ENCODE assay signal across 9 mouse cellular contexts in genomic region chr10:8761656-8762055, GRCm38 (mm10).
A peak's percentile ranks its signal among the peaks of the same experiment; 100 is the strongest.
DNase-seq lines count a peak whose midpoint lies in the region; ATAC-seq lines count a peak whose summit lies in the region.
"Had no signal": no experiment of that assay in that cellular context is flagged by ENCODE, and none has a peak within 500 bp of the region (broad histone marks: within the 10 kb centered on the region; RNA-seq: fewer than 3 reads in every experiment).

No protein-coding gene starts in this region.

- WGBS in heart, embryonic 12.5 days, result 65% methylated on average over 9 of the region's 9 CpGs
- WGBS in limb, embryonic 13.5 days, result 58% methylated on average over 9 of the region's 9 CpGs

- DNase-seq in heart, postnatal 14 days, result no peak
- DNase-seq in right cerebral cortex, adult 2 months (ENCODE audit: low spot score in 2 of 2), result peak; percentile 61 to 66
- DNase-seq in right cerebral cortex, postnatal 4 days, result no peak
- peak; percentile 60 for DNase-seq in telencephalon, adult 2 months (ENCODE audit: low read depth, low spot score)
- no peak for DNase-seq in gastrocnemius, adult 8-10 months (ENCODE audit: low spot score in 2 of 2)
- no peak for DNase-seq in cerebellum, adult 8-10 months
- DNase-seq: cerebellum, adult 11 months had no signal

- intact Hi-C loops in heart, postnatal 14 days (cut with DNase I), result no loop called here

- H3K9me3 ChIP-seq in heart, embryonic 12.5 days (replicated peaks), result no peaks in the 10 kb centered on the region
- no peaks in the 10 kb centered on the region for H3K9me3 ChIP-seq in limb, embryonic 13.5 days

- peak overlapping the region; percentile 70 for H3K4me2 ChIP-seq in heart, embryonic 12.5 days
- H3K4me2 ChIP-seq in limb, embryonic 13.5 days (replicated peaks), result peak overlapping the region; percentile 59

- no peaks in the 10 kb centered on the region for H3K27me3 ChIP-seq in heart, embryonic 12.5 days (replicated peaks)
- H3K27me3 ChIP-seq in limb, embryonic 13.5 days, result no peaks in the 10 kb centered on the region

- H3K36me3 ChIP-seq in heart, embryonic 12.5 days, result no peaks in the 10 kb centered on the region; the same call in 1 of the 2 replicates
- H3K36me3 ChIP-seq in limb, embryonic 13.5 days, result no peaks in the 10 kb centered on the region

- H3K4me3 ChIP-seq in heart, embryonic 12.5 days, result peak overlapping the region; percentile 35
- peak overlapping the region; percentile 35 for H3K4me3 ChIP-seq in limb, embryonic 13.5 days

- ATAC-seq in heart, embryonic 12.5 days (ENCODE audit: insufficient number of reproducible peaks, low FRiP score), result 0 out of 2 replicates have a peak, but pooled peaks have one; percentile 34
- no peak for ATAC-seq in limb, embryonic 13.5 days (ENCODE audit: low FRiP score, low read depth)

- H3K9ac ChIP-seq in heart, embryonic 12.5 days, result peak overlapping the region; percentile 57
- peak overlapping the region; percentile 59 for H3K9ac ChIP-seq in limb, embryonic 13.5 days

- peaks cover 35% of the 10 kb centered on the region for H3K4me1 ChIP-seq in heart, embryonic 12.5 days (replicated peaks)
- H3K4me1 ChIP-seq in limb, embryonic 13.5 days, result peaks cover 68% of the 10 kb centered on the region

- no peak overlapping the region; the same call in 1 of the 2 replicates for H3K27ac ChIP-seq in heart, embryonic 12.5 days (ENCODE audit: poor library complexity, severe bottlenecking)
- peak overlapping the region; percentile 69; the same call in 1 of the 2 replicates for H3K27ac ChIP-seq in limb, embryonic 13.5 days

Comparison
In these comparisons a context has a peak if more than half of its experiments do, and no peak if none do; other contexts are left out.
1. DNase-seq: peak in right cerebral cortex, adult 2 months (2 of 2) and telencephalon, adult 2 months (single experiment); none in heart, postnatal 14 days (0 of 2), right cerebral cortex, postnatal 4 days (single experiment), gastrocnemius, adult 8-10 months (0 of 2) and cerebellum, adult 8-10 months (single experiment).